Mouse (Mus musculus): ENCODE measurements around the gene Hbp1. TPM values are rescaled to one million over a fixed set of nuclear protein-coding genes. Genes with fewer than 3 reads are reported as not detected.

Hbp1 gene
- polyA plus RNA-seq, 1 experiment from 2014 or later: 129 TPM

DNA sequence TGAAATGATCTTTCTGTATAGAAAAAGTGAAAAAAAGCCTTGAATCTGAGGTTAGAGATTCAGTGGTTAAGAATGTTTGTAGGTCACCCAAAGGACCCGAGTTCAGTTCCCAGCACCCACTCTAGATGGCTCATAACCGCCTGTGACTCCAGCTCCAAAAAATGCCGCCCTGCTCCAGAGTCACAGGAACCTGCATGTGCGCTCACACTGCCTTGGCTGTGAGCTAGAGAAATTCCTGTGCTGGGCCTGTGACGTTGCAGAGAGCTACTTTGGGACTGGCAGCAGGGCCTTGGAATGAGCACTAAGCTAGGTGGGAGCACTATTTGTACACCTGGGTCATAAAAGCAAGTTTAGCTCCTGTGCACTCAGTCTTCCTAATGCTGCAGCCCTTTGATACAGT lies 33.6 kb downstream of the Hbp1 start:
- Histone ChIP-seq H3K9ac (replicated peaks; ENCODE audit: low read length) (no peak overlapping the region), H3K27ac (replicated peaks; ENCODE audit: low read depth, low read length) (no peak overlapping the region), H3K4me2 (ENCODE audit: low read depth, low read length) (no peak overlapping the region), H3K36me3 (replicated peaks; ENCODE audit: control insufficient read depth, insufficient read depth, low read depth, low read length) (no peaks in the 10 kb centered on the region), H3K27me3 (ENCODE audit: control insufficient read depth, insufficient read depth, low read length) (no peaks in the 10 kb centered on the region), H3K9me3 (replicated peaks; ENCODE audit: control insufficient read depth, low read length) (no peaks in the 10 kb centered on the region), H3K4me1 (ENCODE audit: control insufficient read depth, insufficient read depth, low read length) (no peaks in the 10 kb centered on the region), H3K4me3 (ENCODE audit: low read depth, low read length) (no peak overlapping the region)
- DNase-seq (ENCODE audit: low spot score): no peak
- WGBS: 89% methylated on average over 5 of the region's 5 CpGs
- no peak for ATAC-seq (replicated peaks; ENCODE audit: insufficient number of reproducible peaks, low FRiP score, low TSS enrichment, low read depth)

DNA sequence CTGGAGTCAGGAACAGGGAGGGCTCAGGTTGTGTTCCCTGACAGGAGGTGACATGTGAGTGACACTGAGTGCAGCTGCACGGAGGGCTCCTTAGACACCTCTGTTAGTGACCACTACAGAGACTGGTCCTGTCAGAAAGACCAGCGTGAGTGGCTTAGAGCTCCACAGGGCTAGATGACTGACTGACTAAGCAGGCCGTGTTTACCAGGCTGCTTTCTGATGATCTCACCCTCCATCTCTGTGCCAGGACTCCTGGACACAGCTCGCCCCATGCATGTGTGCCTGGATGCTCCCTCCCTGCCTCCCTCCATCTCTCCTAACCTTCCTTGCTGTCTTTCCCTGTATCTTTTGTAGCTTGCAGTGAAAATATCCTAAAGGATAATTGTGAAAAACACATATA lies 36.7 kb downstream of the Hbp1 start:
- ATAC-seq (replicated peaks; ENCODE audit: insufficient number of reproducible peaks, low FRiP score, low TSS enrichment, low read depth): no peak
- DNase-seq (ENCODE audit: low spot score): no peak
- Histone ChIP-seq H3K27ac (replicated peaks; ENCODE audit: low read depth, low read length) (no peak overlapping the region), H3K4me2 (ENCODE audit: low read depth, low read length) (no peak overlapping the region), H3K4me3 (ENCODE audit: low read depth, low read length) (no peak overlapping the region), H3K27me3 (ENCODE audit: control insufficient read depth, insufficient read depth, low read length) (no peaks in the 10 kb centered on the region), H3K4me1 (ENCODE audit: control insufficient read depth, insufficient read depth, low read length) (no peaks in the 10 kb centered on the region), H3K9me3 (replicated peaks; ENCODE audit: control insufficient read depth, low read length) (no peaks in the 10 kb centered on the region), H3K9ac (replicated peaks; ENCODE audit: low read length) (no peak overlapping the region), H3K36me3 (replicated peaks; ENCODE audit: control insufficient read depth, insufficient read depth, low read depth, low read length) (no peaks in the 10 kb centered on the region)
- 67% methylated on average over 4 of the region's 4 CpGs for WGBS

DNA sequence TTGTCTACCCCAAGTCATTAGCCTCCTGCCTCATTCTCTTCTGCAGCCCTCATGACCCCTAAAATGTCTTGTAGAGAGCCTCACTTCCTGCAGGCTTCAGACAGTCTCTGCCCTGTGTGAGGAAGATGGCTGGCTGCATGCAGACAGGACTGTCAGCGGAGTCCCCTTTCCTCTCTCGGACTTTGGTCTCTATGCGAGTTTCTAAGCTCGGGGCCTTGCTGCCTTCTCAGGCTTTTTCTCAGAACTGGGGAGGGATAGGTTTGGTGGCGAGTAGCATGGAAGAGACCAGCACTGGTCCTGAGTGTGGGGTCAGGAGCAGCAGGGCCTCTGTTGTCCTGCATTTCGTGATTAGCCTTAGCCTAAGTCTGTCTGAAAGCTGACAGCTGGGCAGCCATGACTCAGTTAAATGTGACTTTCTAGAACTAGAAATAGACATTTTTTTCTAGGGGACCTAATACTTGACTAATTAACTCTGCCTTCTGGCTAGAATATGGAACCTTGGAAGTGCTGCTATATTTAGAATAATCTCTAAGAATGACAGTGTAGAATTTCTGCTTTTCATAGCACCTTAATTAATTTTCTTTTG lies 37.3 kb downstream of the Hbp1 start:
- no peak for ATAC-seq (replicated peaks; ENCODE audit: insufficient number of reproducible peaks, low FRiP score, low TSS enrichment, low read depth)

DNA sequence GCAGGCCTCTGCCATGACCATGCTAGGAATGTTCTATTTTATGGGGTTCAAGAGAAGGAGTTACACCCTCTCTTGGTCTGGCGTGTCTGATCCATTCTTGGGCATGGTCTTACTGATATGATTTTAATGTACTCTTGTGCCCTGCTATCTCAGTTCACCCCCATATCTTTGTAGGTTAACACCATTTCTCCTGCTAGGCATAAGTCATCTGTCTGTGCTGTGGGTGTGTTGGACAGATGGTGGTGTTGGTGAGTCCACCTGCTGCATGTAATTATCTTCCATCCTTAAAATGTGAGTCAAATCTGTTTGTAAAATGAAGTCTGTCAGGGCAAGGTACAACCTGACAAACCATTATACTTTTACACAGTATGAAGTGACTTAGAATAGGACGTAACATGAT lies 42.9 kb downstream of the Hbp1 start:
- Histone ChIP-seq H3K4me3 (ENCODE audit: low read depth, low read length) (no peak overlapping the region), H3K36me3 (replicated peaks; ENCODE audit: control insufficient read depth, insufficient read depth, low read depth, low read length) (no peaks in the 10 kb centered on the region), H3K9me3 (replicated peaks; ENCODE audit: control insufficient read depth, low read length) (no peaks in the 10 kb centered on the region), H3K27ac (replicated peaks; ENCODE audit: low read depth, low read length) (no peak overlapping the region), H3K9ac (replicated peaks; ENCODE audit: low read length) (no peak overlapping the region), H3K27me3 (ENCODE audit: control insufficient read depth, insufficient read depth, low read length) (no peaks in the 10 kb centered on the region), H3K4me2 (ENCODE audit: low read depth, low read length) (no peak overlapping the region), H3K4me1 (ENCODE audit: control insufficient read depth, insufficient read depth, low read length) (no peaks in the 10 kb centered on the region)
- no peak for DNase-seq (ENCODE audit: low spot score)
- 91% methylated on average over 2 of the region's 2 CpGs for WGBS
- ATAC-seq (replicated peaks; ENCODE audit: insufficient number of reproducible peaks, low FRiP score, low TSS enrichment, low read depth): no peak

More for the DNA sequence above, 37.3 kb downstream of the Hbp1 start:
- H3K36me3 ChIP-seq (replicated peaks; ENCODE audit: control insufficient read depth, insufficient read depth, low read depth, low read length): no peaks in the 10 kb centered on the region
- H3K27ac ChIP-seq (replicated peaks; ENCODE audit: low read depth, low read length): no peak overlapping the region
- H3K4me1 ChIP-seq (ENCODE audit: control insufficient read depth, insufficient read depth, low read length): no peaks in the 10 kb centered on the region
- no peaks in the 10 kb centered on the region for H3K9me3 ChIP-seq (replicated peaks; ENCODE audit: control insufficient read depth, low read length)
- no peak for DNase-seq (ENCODE audit: low spot score)
- no peak overlapping the region for H3K9ac ChIP-seq (replicated peaks; ENCODE audit: low read length)
- H3K27me3 ChIP-seq (ENCODE audit: control insufficient read depth, insufficient read depth, low read length): no peaks in the 10 kb centered on the region
- H3K4me3 ChIP-seq (ENCODE audit: low read depth, low read length): no peak overlapping the region
- WGBS: 68% methylated on average over 6 of the region's 6 CpGs
- no peak overlapping the region for H3K4me2 ChIP-seq (ENCODE audit: low read depth, low read length)

DNA sequence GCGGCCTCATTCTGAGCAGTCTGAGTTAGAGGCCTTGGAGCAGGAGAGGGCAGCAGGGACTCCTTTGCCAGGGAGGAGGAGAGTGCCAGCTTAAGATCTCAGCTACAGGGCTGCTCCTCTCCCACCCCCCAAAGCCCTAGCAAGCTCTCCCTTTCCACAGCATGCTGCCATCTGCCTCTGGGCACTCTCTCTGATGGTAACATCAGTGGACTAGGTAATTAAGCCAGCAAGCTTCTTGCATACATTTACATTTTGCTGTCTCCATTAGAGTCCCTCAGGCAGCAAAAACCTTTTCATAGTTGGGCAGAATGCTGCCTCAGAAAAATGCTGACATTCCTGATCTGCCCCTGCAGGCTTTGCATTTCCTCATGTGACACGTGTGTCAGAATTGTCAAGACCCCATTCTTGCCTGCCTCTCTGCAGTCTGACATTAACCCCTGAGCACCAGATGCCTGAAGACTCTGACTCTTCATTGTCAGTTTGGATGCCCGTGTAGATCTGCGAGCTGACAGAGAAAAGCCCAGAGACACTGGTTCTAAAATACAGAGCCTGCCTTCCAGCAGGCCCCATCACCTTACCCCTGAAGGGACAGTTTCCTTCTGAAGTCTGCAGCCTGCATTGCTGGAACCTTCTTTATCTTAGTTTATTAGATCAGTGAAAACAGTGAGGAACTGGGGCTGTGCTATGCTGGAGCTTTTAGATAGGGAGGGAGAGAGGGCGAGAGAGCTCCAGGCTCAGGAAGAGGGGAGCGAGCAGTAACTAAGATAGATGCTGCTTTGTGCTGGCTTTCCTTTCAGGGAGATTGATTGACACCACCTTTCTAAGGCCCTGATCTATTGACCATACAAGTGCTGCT lies 44.4 kb downstream of the Hbp1 start:
- H3K9ac ChIP-seq (replicated peaks; ENCODE audit: low read length): no peak overlapping the region
- 33% methylated on average over 6 of the region's 6 CpGs for WGBS
- H3K27ac ChIP-seq (replicated peaks; ENCODE audit: low read depth, low read length): no peak overlapping the region
- no peak overlapping the region for H3K4me2 ChIP-seq (ENCODE audit: low read depth, low read length)
- H3K36me3 ChIP-seq (replicated peaks; ENCODE audit: control insufficient read depth, insufficient read depth, low read depth, low read length): no peaks in the 10 kb centered on the region
- H3K4me1 ChIP-seq (ENCODE audit: control insufficient read depth, insufficient read depth, low read length): no peaks in the 10 kb centered on the region
- H3K9me3 ChIP-seq (replicated peaks; ENCODE audit: control insufficient read depth, low read length): no peaks in the 10 kb centered on the region
- DNase-seq (ENCODE audit: low spot score) (peak; percentile 38), ATAC-seq (replicated peaks; ENCODE audit: insufficient number of reproducible peaks, low FRiP score, low TSS enrichment, low read depth) (no peak; the same call in 1 of the 2 replicates)
- H3K27me3 ChIP-seq (ENCODE audit: control insufficient read depth, insufficient read depth, low read length): no peaks in the 10 kb centered on the region
- no peak overlapping the region for H3K4me3 ChIP-seq (ENCODE audit: low read depth, low read length)

DNA sequence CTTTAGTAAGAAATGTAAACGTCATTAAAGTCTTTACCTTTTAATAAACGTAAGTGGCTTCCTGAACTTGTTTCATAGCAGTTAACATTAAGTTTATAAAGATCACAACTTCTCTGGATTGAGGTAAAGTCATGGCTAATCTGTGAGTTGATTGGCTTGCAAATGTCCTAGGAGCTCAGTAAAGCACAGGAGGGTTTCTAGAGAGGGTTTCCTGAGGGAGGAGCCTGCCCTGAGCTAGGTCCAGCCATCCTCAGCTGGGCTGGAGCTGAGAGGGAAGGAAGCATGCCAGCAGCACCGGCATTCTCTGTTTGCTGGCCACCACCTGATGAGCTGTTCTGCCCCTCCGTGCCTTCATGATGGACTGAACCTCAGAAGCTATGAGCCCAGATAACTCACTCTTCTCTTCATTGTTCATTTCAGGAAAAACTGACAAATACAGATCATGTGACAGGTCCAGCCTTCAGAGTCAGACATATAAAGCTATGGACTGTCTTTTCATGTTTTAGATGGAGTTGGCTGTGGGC lies 49.9 kb downstream of the Hbp1 start:
- no peaks in the 10 kb centered on the region for H3K27me3 ChIP-seq (ENCODE audit: control insufficient read depth, insufficient read depth, low read length)
- H3K4me3 ChIP-seq (ENCODE audit: low read depth, low read length): no peak overlapping the region
- no peak overlapping the region for H3K27ac ChIP-seq (replicated peaks; ENCODE audit: low read depth, low read length)
- 81% methylated on average over 4 of the region's 4 CpGs for WGBS
- no peaks in the 10 kb centered on the region for H3K9me3 ChIP-seq (replicated peaks; ENCODE audit: control insufficient read depth, low read length)
- peaks cover 5% of the 10 kb centered on the region for H3K4me1 ChIP-seq (ENCODE audit: control insufficient read depth, insufficient read depth, low read length)
- H3K4me2 ChIP-seq (ENCODE audit: low read depth, low read length): no peak overlapping the region
- no peak for DNase-seq (ENCODE audit: low spot score)
- H3K9ac ChIP-seq (replicated peaks; ENCODE audit: low read length): no peak overlapping the region
- no peaks in the 10 kb centered on the region for H3K36me3 ChIP-seq (replicated peaks; ENCODE audit: control insufficient read depth, insufficient read depth, low read depth, low read length)
- no peak for ATAC-seq (replicated peaks; ENCODE audit: insufficient number of reproducible peaks, low FRiP score, low TSS enrichment, low read depth)

DNA sequence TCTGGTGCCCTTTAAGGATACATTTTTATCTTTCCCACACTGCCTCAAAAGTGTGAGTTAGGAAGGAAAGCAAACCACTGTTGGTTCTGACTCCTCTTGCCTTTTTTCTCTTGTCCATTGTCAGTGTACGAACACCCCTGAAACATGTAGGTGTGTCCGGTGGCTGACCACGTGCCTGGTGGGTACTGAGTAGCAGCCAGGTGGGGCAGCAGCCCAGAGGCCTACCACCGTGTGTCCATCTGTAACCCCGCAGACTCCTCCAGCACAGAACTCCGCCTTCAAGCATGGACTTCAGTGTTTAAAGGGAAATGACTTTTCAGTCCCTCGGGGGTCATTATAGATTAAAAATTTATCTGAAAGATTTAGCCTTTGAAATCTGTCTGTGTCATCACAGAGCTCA lies 52.9 kb downstream of the Hbp1 start:
- H3K4me2 ChIP-seq (ENCODE audit: low read depth, low read length): no peak overlapping the region
- no peak overlapping the region for H3K4me3 ChIP-seq (ENCODE audit: low read depth, low read length)
- H3K36me3 ChIP-seq (replicated peaks; ENCODE audit: control insufficient read depth, insufficient read depth, low read depth, low read length): no peaks in the 10 kb centered on the region
- H3K9ac ChIP-seq (replicated peaks; ENCODE audit: low read length): no peak overlapping the region
- DNase-seq (ENCODE audit: low spot score) (no peak), ATAC-seq (replicated peaks; ENCODE audit: insufficient number of reproducible peaks, low FRiP score, low TSS enrichment, low read depth) (no peak)
- no peak overlapping the region for H3K27ac ChIP-seq (replicated peaks; ENCODE audit: low read depth, low read length)
- no peaks in the 10 kb centered on the region for H3K9me3 ChIP-seq (replicated peaks; ENCODE audit: control insufficient read depth, low read length)
- no peaks in the 10 kb centered on the region for H3K27me3 ChIP-seq (ENCODE audit: control insufficient read depth, insufficient read depth, low read length)
- peaks cover 5% of the 10 kb centered on the region for H3K4me1 ChIP-seq (ENCODE audit: control insufficient read depth, insufficient read depth, low read length)
- WGBS: 63% methylated on average over 7 of the region's 7 CpGs

DNA sequence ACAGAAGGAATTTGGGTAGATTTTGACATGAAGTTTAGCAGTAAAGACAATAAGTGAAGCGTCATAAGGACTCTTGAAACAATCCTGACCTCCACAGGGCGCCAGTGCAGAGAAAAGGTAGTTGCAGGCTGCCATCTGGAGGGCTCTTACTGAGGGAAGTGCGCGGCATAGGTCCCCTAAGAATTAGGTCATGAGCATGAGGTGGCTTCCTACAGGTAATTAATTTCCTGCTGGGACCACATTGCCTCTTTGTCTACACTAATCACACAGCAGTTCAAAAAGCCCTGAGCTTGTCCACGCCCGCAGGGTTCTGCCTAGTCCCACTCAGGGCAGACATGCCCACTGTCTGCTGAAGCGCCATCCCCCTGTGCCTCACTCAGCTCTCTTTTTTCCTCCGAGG lies 53.3 kb downstream of the Hbp1 start:
- Histone ChIP-seq H3K9me3 (replicated peaks; ENCODE audit: control insufficient read depth, low read length) (no peaks in the 10 kb centered on the region), H3K27ac (replicated peaks; ENCODE audit: low read depth, low read length) (peak overlapping the region; percentile 17; the same call in 1 of the 2 replicates), H3K36me3 (replicated peaks; ENCODE audit: control insufficient read depth, insufficient read depth, low read depth, low read length) (no peaks in the 10 kb centered on the region), H3K9ac (replicated peaks; ENCODE audit: low read length) (no peak overlapping the region), H3K4me3 (ENCODE audit: low read depth, low read length) (no peak overlapping the region), H3K4me2 (ENCODE audit: low read depth, low read length) (no peak overlapping the region), H3K4me1 (ENCODE audit: control insufficient read depth, insufficient read depth, low read length) (peaks cover 5% of the 10 kb centered on the region), H3K27me3 (ENCODE audit: control insufficient read depth, insufficient read depth, low read length) (no peaks in the 10 kb centered on the region)
- 33% methylated on average over 8 of the region's 8 CpGs for WGBS
- ATAC-seq (replicated peaks; ENCODE audit: insufficient number of reproducible peaks, low FRiP score, low TSS enrichment, low read depth): no peak
- peak; percentile 49 for DNase-seq (ENCODE audit: low spot score)

All from embryonic facial prominence, embryonic 11.5 days (tissue).